Mouse (Mus musculus): ENCODE results near the gene Mrps33.

The Mrps33 gene

GRCm38 (mm10) chr6:39778506-39778905, 32.3 kb downstream of the Mrps33 start:
- no peak for DNase-seq

GRCm38 (mm10) chr6:39776275-39776674, 34.5 kb downstream of the Mrps33 start:
- DNase-seq, result no peak

DNA sequence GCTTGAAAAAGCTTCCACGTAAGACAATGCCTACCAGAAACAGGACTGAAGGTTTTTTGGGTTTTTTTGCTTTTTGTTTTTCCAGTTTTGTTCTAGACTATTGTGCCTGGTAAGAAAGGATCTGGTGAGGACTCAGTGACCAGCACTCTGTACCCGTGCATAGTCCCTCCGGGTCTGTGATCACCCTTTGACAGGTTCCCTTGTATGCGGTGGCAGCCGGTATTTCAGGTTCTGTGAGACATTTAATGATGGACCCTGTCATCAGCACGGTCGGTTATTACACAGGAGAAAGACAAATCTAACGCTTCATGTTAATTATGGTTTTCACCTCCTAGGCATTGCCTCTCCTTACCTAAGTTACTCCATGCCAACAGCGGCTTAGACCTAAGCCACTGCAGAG, 35.8 kb downstream of the Mrps33 start:
- DNase-seq, result no peak

- no peak for DNase-seq
These were observed 53.6 kb downstream of the Mrps33 start for GRCm38 (mm10) chr6:39757229-39757628.
